Mouse (Mus musculus): ENCODE data around the gene C330007P06Rik. TPM values are rescaled to one million over a fixed set of nuclear protein-coding genes. Genes with fewer than 3 reads are reported as not detected.
"Not testable (repeated sequence)": the region's sequence is repeated elsewhere in the genome, so short reads cannot be mapped to it uniquely, and the experiment has no call there.

C330007P06Rik gene
- total RNA-seq (2021) = 10 to 100 TPM; 47.8 to 56.8 TPM
- 8.8 and 10.1 TPM in 2 replicates for polyA plus RNA-seq (2012; rRNA removed)
- long read RNA-seq, transcript C330007P06Rik-202 (7 exons, 3,340 nt) = major isoform, 56 of 69 reads
- long read RNA-seq, partial matches to known transcripts = 5 of 69 reads
- long read RNA-seq, other reads (novel, unspliced or antisense) = 8 of 69 reads

DNA sequence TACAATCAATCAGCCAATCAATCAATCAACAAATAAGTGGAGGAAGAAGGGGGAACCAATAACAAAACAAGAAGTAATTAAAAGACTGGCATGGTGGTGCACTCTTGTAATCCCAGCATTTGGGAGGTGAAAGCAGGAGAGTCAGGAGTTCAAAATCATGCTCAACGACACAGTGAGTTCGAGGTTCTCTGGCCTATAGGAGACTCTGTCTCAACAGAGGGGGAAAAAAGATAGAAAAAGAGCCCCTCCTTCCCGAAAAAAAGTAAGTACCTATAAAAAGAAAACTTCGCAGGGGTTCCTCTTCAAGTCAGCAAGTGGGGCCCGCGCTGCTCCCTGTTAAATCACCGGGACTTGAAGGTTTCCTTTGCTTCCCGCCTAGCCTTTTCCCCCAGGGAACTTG, at the start of gene C330007P06Rik, which contains the start of gene Ube2a:
Gene C330007P06Rik, minus strand, starts transcription at position 347 of the 400 bp plus-strand sequence.
Gene Ube2a, plus strand, starts transcription at position 136 of the 400 bp plus-strand sequence.
- DNase-seq = no peak

DNA sequence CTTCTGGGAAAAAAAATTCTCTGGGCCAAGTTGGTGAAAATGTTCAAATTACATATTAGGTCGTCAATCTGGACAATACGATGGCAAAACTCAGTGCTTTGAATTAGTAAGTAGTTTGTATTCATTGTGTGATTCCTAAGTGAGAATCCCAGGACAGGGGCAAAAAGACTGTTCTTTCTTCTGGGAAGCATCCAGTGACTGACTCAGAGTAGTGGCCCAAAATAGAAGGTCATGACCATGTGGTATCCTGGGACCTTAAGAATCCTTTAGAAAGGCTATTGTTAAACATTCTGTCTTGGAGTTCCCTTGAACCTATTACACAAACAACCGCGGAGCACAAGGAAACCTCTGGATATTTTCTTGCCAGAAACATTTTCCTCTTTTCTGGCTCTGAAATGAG, 47.4 kb upstream of the C330007P06Rik start:
- no peak for DNase-seq

DNA sequence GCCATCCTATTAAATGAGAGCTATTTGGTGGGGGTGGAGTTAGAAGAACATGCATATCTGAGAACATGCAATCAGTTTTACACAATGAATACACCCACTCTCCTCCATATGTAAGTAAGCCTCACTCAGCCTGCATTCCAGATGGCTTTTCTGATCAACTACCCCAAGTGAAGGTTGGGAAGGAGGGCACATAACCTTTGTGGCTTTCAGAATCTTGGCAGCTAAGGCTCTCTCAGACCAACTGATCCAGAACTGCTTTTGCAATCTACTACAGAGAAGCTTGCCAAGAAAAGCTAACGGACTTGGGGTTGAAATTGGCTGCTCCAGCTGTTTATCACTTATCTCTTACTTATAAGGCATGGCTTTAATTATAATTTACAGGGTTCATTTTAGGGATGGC, 43.8 kb upstream of the C330007P06Rik start:
- no peak for DNase-seq

DNA sequence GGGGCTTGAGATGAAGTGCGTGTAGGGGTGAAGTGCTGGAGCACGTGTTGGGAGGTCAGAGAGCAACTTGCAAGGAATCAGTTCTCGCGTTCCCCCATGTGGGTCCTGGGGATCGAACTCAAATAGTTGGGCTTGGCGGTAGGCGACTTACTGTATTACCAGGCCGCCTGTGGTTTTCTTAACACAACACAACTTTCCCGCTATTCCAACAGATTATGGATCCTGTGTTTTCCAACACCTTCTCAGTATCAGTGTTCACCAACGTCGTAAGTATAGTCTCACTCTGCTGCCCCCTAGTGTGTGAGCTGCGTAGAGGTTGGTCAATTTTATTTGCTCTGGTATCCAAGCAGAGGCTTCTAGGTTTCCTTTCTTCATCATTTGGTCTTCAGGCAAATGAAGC, 37.4 kb upstream of the C330007P06Rik start:
- DNase-seq = peak; percentile 32

DNA sequence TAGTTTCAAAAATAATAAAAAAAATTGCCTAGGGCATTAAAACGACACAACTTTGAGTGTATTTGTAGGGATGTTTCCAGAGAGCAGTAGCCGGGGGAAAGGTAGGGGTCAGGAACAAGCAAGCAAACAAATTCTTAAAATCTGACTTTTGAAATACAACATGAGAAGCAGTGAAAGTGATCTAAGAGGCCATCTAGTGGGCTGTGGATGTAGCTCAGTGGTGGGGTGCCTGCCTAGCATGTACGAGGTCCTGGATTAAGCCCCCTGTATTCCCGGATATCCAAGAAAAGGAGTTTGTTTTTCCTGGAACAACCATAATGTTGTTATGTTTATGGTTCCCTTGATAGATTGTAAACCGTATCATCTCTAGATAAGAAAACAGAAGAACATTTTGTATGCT, 32.6 kb upstream of the C330007P06Rik start:
- no peak for DNase-seq

DNA sequence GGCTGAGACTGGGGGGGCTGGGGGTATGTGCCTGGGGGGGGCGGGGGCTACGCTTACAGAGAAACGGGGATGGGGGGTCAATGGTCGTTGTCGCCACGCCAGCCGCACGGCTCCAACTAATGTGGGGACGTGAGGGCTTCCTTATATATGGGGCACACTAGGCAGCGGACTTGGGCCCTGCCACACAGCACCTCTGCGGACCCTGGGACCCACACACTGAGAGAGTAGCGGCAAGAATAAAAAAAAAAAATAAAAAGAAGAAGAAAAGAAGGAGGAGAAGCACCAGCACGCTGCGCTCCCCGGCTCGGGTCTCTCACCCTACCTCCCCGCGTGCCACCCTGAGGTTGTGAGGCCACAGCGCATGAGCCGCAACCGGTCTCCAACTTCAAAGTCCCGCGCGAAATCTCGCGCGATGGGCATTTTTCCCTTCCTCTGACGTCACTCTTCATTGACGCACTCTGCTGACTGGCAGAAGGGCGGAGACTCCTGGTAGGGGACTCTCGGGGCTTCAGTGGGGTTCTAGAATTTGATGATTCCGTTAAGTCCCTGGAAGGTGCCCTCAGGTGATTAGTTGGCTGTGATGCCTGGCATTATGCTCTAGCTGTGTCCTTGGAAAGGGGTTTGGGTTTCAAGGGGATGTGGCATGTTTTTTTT, 29.3 kb upstream of the C330007P06Rik start:
- DNase-seq = peak; percentile 92

DNA sequence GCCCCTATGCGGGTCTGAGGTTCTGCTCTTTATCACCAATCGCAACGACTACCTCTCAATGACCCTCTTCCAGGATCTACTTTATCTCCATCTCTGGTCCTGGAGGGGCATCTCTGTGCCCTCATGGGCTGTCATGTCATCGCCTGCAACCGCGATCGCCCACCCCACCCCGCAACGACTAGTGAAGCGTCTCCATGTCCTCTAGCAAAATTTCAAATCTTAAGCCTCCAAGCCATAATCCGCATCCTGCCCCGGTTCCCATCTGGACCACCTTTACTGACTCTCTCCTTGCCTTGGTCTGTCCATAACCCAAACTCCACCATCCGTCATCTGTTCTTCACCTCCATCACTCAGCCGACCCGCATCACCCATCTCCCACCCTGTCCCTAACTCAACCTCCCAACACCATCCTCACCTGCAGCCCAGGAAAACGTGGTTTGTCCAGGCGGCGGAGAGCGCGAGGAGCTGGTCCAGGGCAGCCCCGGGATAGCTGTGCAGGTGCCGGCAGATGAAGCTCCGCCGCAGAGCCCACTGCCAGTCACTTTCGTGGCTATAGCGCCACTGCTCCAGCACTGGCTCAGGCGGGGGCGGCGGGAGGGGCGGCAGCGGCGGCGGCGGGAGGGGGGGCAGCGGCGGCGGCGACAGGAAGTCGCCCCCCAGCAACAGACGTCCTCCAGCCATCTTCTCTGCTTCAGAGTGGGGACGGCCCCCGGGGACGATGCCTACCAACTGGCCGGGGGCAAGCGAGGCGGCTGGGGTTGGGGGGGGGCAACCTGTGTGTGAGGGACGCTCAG, 28.6 kb upstream of the C330007P06Rik start, which contains the start of gene Nkrf:
Gene Nkrf, minus strand, starts transcription at position 579 of the 794 bp plus-strand sequence.
- peak; percentile 42 for DNase-seq

DNA sequence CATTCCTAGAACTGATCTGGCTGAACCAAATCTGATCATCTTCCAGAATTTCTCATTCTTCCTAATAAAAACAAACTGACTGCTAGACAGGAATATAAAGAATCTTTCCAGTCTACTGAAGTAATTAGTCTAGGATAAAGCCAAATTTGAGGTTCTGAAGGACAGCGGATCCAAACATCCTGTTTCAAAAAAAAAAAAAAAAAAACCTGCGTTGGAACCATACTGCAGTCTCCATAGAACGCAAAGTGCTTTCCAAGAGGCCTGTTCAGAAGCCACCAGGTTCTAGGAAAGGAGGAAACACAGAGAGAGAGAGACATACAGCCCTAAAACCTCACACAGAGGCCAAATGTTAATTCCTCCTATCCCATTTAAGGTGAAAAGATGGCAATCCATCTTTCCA, 27.7 kb upstream of the C330007P06Rik start:
- DNase-seq = no peak

DNA sequence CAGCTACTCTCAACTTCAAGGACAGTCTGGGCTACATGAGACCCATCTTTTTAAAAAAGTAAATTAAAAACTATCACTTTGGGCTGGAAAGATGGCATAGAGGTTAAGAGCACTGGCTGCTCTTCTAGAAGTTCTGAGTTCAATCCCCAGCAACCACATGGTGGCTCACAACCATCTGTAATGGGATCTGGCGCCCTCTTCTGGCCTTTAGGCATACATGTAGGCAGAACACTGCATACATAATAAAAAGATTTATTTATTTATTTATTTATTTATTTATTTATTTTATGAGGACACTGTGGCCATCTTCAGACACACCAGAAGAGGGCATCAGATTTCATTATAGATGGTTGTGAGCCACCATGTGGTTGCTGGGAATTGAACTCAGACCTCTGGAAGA, 25.0 kb upstream of the C330007P06Rik start:
- DNase-seq = not testable (repeated sequence)

DNA sequence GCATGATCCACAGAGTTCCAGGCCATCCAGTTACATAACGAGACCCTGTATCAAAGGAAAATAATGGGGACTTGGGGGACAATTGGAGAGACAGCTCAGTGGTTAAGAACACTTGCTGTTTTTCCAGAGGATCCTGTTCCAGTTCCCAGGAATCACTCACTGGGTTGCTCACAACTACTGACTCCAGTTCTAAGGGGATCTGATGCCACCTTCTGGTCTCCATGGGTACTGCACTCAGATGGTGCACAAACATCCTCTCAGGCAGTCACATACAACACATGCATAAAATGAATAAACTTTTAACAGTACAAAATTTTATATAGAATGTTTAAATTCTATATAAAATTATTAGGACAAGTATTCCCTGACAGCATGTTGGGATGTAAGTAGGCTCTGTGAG, 10.8 kb upstream of the C330007P06Rik start:
- no peak for DNase-seq

DNA sequence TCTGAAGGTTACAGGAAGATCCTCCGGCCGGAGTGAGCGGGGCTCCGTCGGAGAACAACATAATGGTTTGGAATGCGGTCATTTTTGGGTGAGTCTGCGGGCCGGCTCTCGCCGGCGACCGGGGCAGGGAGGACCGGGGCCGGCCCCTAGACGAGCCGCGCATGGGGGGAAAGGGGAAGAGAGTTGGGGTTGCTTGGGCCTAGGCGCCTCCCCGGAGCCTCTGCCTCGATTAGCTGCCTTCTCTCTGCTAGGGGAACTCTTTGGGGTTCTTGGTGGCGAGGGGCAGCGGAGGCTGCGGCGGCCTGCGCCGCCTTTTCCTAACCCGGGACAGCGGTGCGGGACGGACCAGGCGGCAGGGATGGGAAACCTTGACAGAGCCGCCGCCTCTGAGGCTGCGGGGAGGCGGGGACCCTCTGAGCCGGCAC, 805 bp upstream of the C330007P06Rik start:
- no peak for DNase-seq

DNA sequence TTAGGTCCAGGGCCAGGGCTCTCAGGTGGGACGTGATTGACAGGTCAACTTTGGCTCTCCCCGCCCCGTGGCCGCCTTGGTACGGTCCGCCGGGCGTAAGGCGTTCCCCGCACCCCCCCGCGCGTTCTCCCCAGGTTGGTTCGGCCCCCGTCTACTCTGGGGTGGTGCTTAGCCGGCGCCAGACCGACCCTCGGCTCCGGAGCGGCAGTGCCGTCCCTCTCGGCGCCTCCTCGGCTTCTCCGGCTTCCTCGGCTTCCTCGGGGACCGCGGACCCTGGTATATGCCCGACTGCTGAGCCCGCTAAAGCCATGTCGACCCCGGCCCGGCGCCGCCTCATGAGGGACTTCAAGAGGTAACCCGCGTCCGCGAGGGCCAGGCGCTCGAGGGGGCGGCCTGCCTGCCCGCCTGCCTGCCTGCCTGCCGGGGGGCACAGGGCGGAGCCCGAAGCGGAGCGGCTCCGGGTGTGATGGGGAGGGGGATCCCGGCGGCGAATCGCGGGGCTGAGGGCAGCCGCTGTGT, 326 bp upstream of the C330007P06Rik start:
- peak; percentile 92 for DNase-seq

DNA sequence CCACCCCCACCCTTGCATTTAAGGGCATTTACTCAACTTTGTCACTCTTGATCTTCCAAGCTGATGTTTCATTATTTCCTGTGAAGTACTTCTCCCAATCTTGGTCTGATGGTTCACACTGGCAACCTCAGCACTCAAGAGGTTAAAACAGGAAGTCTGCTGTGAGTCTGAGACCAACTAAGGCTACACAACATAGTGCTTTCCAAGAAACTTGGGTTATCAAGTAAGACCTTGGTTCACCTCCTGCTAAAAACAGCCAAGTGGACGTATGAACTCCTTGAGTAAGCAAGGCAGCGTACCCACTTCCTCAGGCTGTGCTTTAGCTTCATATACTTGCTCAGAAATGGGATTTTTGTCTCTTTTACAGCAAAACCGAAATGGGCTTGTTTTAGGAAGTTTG, 3.5 kb downstream of the C330007P06Rik start:
- DNase-seq = no peak

DNA sequence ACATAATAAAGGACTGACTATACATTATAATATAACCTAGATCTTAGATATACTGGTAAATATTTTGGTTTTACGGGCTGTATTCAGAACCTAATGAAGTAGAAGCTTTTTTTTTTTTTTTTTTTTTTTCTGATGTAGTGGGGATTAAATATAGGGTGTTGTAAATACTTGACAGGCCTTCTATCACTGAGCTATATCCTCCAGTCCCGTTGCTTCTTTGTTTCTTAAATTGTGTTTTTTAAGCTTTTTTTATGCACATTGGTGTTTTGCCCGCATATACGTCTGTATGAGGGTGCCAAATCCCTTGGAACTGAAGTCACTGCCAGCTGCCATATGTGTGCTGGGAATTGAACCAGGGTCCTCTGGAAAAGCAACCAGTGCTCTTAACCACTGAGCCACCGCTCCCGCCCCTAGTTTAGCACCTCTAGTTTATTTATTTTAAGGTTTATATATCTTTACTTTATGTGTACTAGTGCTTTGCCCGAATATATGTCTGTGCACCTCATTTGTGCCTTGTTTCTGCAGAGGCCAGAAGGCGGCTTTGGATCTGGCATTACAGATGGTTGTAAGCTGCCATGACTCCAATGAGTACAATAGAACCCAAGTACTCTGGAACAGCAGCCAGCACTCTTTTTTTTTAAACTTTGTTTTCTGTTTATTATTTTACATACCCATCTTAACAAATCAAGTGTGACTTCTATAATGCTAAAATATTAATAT, 9.1 kb downstream of the C330007P06Rik start:
- DNase-seq = no peak

DNA sequence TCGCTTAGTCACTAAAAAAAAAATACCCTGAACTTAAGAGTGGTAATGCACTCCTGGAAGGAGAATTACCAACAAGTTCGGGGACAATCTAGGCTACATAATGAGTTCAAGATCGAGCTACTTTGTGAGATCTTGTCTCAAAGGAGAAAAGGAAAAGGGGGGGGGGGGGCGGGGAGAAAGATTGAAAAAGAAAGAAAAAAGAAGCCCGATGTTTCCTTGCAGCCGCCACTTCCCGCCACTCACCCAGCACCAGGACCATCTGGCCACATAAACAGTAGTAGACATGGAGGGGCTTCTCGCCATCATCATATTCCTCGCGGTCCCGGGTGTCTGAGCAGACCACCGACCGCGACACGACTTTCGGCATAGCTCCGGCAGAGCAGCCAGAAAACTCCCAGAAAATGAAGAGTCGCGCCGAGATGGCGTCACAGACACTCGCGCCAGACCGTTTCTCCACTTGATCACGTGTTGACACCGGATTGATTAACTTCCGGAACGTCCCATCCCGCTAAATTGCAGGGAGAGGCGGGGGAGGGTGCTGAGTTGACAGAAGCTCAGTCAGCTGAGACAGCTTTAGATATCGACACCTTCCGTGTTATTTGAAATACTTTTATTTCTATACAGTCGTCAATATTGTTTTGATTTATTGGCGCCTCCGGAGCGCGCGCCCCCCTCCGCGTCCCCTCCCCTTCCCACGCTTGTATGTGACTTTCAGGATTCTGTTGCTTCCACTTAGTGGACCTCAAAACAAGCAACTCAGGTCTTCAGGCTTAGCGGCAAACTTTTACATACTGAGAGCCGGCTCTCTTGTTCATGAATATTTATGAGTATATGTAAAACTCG, 9.9 kb downstream of the C330007P06Rik start:
- peak; percentile 87 for DNase-seq

DNA sequence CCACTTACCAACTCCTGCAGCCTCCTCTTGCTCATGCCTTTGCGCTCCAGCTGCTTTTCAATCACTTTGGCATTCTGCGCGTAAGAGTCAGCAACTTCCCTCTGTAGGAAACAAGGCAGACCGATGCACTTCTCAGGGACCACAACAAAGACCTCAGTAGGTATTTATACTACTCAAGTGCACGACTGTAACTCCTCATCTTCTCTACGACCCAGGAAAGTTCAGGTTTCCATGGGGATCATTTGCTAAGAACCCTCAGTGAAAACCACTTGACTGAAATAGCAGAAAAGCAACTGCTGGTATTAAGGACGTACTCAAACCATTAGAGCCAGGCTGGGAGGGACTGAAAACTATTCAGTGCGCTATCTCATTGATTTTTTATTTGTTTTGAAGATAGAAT, 21.3 kb downstream of the C330007P06Rik start:
- DNase-seq = no peak

DNA sequence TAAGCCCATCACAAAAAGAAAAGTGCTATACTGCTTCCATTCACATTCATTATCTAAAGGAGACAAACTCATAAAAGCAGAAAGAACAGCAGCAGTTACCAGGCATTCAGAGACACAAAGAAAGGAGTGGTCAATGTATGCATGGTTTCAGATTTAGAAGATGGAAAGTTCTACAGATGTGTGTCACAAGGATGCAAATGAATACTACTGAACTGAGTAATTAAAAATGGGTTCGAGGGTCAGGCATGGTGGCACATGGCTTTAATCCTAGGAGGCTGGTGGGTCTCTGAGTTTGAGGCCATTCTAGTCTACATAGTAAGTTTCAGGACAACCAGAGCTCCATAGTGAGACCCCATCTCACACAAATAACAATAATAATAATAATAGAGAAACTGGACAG, 26.8 kb downstream of the C330007P06Rik start:
- DNase-seq = no peak

DNA sequence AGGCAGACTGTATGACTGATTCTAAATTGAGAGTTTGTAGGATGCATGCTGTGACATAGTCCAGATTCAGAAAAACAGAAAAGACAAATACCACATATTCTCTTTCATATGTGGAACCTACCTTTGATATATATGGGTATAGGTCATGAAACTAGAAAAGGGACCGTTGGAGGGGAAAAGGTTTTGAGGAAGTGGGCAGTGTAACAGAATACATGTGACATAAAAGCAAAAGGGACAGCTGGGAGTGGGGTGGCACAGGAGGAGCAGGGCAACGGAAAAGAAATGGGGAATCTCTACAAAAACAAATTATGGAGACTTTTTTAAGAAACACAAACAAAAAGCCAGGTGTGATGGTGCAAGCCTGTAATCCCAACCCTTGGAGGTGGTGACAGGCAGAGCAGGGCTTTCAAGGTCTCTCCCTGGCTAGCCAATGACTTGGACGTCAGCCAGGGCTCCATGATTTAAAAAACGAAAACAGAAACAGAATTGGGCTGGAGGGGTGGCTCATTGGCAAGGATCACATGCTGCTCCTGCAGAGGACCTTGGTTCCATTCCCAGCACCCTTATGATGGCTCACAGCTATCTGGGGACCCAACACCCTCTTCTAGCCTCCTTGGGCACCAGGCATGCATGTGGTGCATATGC, 30.4 kb downstream of the C330007P06Rik start:
- peak; percentile 46 for DNase-seq

DNA sequence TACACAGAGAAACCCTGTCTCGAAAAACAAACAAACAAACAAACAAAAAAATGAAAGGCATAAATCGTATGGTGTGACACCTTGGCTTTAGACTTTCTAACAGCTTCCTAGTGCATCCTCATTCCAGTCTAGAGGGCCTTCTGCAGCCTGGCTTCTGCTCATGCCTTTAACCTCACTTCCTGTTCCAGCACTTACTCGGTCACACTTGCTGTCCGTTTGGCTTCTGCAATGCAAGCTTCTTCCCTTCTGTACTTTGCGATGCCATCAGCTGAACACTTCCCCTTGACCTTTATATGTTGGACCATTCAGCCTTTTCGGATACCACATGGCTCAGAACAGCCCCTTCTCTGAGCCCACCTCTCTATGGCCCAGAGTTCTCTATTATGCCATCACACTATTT, 32.2 kb downstream of the C330007P06Rik start:
- DNase-seq = no peak

DNA sequence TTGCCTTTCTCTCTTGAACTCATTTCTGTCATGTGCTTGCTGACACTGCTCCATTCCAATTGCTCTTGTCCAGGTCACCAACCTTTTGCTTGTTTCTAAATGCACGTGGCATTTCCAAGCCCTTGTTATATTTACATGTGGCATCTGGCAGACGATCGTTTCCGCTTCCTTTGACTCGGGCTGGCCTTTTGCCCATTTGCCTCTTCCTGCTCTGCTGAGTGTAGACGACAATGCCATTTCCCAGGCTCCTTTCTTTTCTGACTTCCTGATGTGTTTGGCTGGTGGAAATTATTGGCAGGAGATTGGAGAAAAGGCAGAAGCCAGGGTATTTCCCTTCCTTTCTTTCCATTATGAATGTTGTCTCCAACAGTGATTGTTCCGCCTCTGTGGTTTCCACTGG, 34.5 kb downstream of the C330007P06Rik start:
- peak; percentile 23 for DNase-seq
